Mouse (Mus musculus): ENCODE measurements around the gene Rims1. TPM values are rescaled to one million over a fixed set of nuclear protein-coding genes. Genes with fewer than 3 reads are reported as not detected.

Rims1 gene
- polyA plus RNA-seq (2014; fragmentation: Nextera tagmentation; extraction: Ambion mirVana) = 2.8 and 3.0 TPM in 2 replicates

GRCm38 (mm10) chr1:22805726-22806625 lies at the start of gene Rims1:
Rims1 (minus strand) TSS chr1:22805994.
- Histone ChIP-seq H3K9me3 (ENCODE audit: control insufficient read depth, low read length) (no peaks in the 10 kb centered on the region), H3K4me1 (ENCODE audit: control insufficient read depth, insufficient read depth, low read length) (0 out of 2 replicates have a peak, but pooled peaks cover 4% of the 10 kb centered on the region), H3K4me3 (ENCODE audit: low read depth, low read length) (peak within 1 kb of the TSS; percentile 66), H3K36me3 (ENCODE audit: control insufficient read depth, insufficient read depth, low read length) (no peaks in the 10 kb centered on the region), H3K27ac (ENCODE audit: low read depth, low read length) (0 out of 2 replicates have a peak within 1 kb of the TSS, but pooled peaks have one; percentile 39), H3K27me3 (ENCODE audit: control insufficient read depth, insufficient read depth, low read length) (peaks cover 4% of the 10 kb centered on the region), H3K9ac (ENCODE audit: low read length) (peak within 1 kb of the TSS; percentile 86), H3K4me2 (ENCODE audit: low read depth) (peak within 1 kb of the TSS; percentile 82)
- ATAC-seq (ENCODE audit: insufficient read depth, low FRiP score, low TSS enrichment) = peak; percentile 91
- under 1% methylated on average over 36 of the region's 76 CpGs for WGBS
- peak; percentile 71 for DNase-seq (ENCODE audit: low spot score)

GRCm38 (mm10) chr1:22806626-22807096 lies 867 bp upstream of the Rims1 start:
- H3K27ac ChIP-seq (ENCODE audit: low read depth, low read length) = no peak overlapping the region
- H3K4me3 ChIP-seq (ENCODE audit: low read depth, low read length) = peak overlapping the region; percentile 66
- 0 out of 2 replicates have a peak, but pooled peaks cover 4% of the 10 kb centered on the region for H3K4me1 ChIP-seq (ENCODE audit: control insufficient read depth, insufficient read depth, low read length)
- peaks cover 4% of the 10 kb centered on the region for H3K27me3 ChIP-seq (ENCODE audit: control insufficient read depth, insufficient read depth, low read length)
- peak overlapping the region; percentile 82 for H3K4me2 ChIP-seq (ENCODE audit: low read depth)
- DNase-seq (ENCODE audit: low spot score) = no peak
- H3K9me3 ChIP-seq (ENCODE audit: control insufficient read depth, low read length) = no peaks in the 10 kb centered on the region
- no peaks in the 10 kb centered on the region for H3K36me3 ChIP-seq (ENCODE audit: control insufficient read depth, insufficient read depth, low read length)
- 26% methylated on average over 8 of the region's 8 CpGs for WGBS
- ATAC-seq (ENCODE audit: insufficient read depth, low FRiP score, low TSS enrichment) = 0 out of 2 replicates have a peak, but pooled peaks have one; percentile 0
- no peak overlapping the region; the same call in 1 of the 2 replicates for H3K9ac ChIP-seq (ENCODE audit: low read length)

GRCm38 (mm10) chr1:22805025-22805725 lies 619 bp downstream of the Rims1 start:
- 0 out of 2 replicates have a peak, but pooled peaks cover 4% of the 10 kb centered on the region for H3K4me1 ChIP-seq (ENCODE audit: control insufficient read depth, insufficient read depth, low read length)
- H3K9me3 ChIP-seq (ENCODE audit: control insufficient read depth, low read length) = no peaks in the 10 kb centered on the region
- 0 out of 2 replicates have a peak overlapping the region, but pooled peaks have one; percentile 39 for H3K27ac ChIP-seq (ENCODE audit: low read depth, low read length)
- peak overlapping the region; percentile 66 for H3K4me3 ChIP-seq (ENCODE audit: low read depth, low read length)
- ATAC-seq (ENCODE audit: insufficient read depth, low FRiP score, low TSS enrichment) = peak; percentile 61
- peak overlapping the region; percentile 86 for H3K9ac ChIP-seq (ENCODE audit: low read length)
- no peak for DNase-seq (ENCODE audit: low spot score)
- peak overlapping the region; percentile 82 for H3K4me2 ChIP-seq (ENCODE audit: low read depth)
- H3K36me3 ChIP-seq (ENCODE audit: control insufficient read depth, insufficient read depth, low read length) = no peaks in the 10 kb centered on the region
- H3K27me3 ChIP-seq (ENCODE audit: control insufficient read depth, insufficient read depth, low read length) = peaks cover 4% of the 10 kb centered on the region
- 15% methylated on average over 12 of the region's 15 CpGs for WGBS

GRCm38 (mm10) chr1:22804148-22804885 lies 1.5 kb downstream of the Rims1 start:
- Histone ChIP-seq H3K27me3 (ENCODE audit: control insufficient read depth, insufficient read depth, low read length) (peaks cover 4% of the 10 kb centered on the region), H3K27ac (ENCODE audit: low read depth, low read length) (no peak overlapping the region), H3K36me3 (ENCODE audit: control insufficient read depth, insufficient read depth, low read length) (no peaks in the 10 kb centered on the region), H3K9ac (ENCODE audit: low read length) (no peak overlapping the region), H3K4me1 (ENCODE audit: control insufficient read depth, insufficient read depth, low read length) (0 out of 2 replicates have a peak, but pooled peaks cover 4% of the 10 kb centered on the region), H3K4me2 (ENCODE audit: low read depth) (no peak overlapping the region; the same call in 1 of the 2 replicates), H3K4me3 (ENCODE audit: low read depth, low read length) (no peak overlapping the region), H3K9me3 (ENCODE audit: control insufficient read depth, low read length) (no peaks in the 10 kb centered on the region)
- DNase-seq (ENCODE audit: low spot score) = no peak
- WGBS = 78% methylated on average over 4 of the region's 4 CpGs
- ATAC-seq (ENCODE audit: insufficient read depth, low FRiP score, low TSS enrichment) = no peak

GRCm38 (mm10) chr1:22803471-22803870 lies 2.3 kb downstream of the Rims1 start:
- Histone ChIP-seq H3K4me3 (ENCODE audit: low read depth, low read length) (no peak overlapping the region), H3K4me2 (ENCODE audit: low read depth) (no peak overlapping the region), H3K27ac (ENCODE audit: low read depth, low read length) (no peak overlapping the region), H3K36me3 (ENCODE audit: control insufficient read depth, insufficient read depth, low read length) (no peaks in the 10 kb centered on the region), H3K4me1 (ENCODE audit: control insufficient read depth, insufficient read depth, low read length) (0 out of 2 replicates have a peak, but pooled peaks cover 4% of the 10 kb centered on the region), H3K27me3 (ENCODE audit: control insufficient read depth, insufficient read depth, low read length) (peaks cover 4% of the 10 kb centered on the region), H3K9me3 (ENCODE audit: control insufficient read depth, low read length) (no peaks in the 10 kb centered on the region), H3K9ac (ENCODE audit: low read length) (no peak overlapping the region)
- no peak for ATAC-seq (ENCODE audit: insufficient read depth, low FRiP score, low TSS enrichment)
- WGBS = 73% methylated on average over 2 of the region's 2 CpGs
- DNase-seq (ENCODE audit: low spot score) = no peak

- Histone ChIP-seq H3K4me3 (ENCODE audit: low read depth, low read length) (no peak overlapping the region), H3K4me2 (ENCODE audit: low read depth) (no peak overlapping the region), H3K36me3 (ENCODE audit: control insufficient read depth, insufficient read depth, low read length) (no peaks in the 10 kb centered on the region), H3K9me3 (ENCODE audit: control insufficient read depth, low read length) (no peaks in the 10 kb centered on the region), H3K27me3 (ENCODE audit: control insufficient read depth, insufficient read depth, low read length) (no peaks in the 10 kb centered on the region), H3K4me1 (ENCODE audit: control insufficient read depth, insufficient read depth, low read length) (0 out of 2 replicates have a peak, but pooled peaks cover 3% of the 10 kb centered on the region), H3K9ac (ENCODE audit: low read length) (no peak overlapping the region), H3K27ac (ENCODE audit: low read depth, low read length) (no peak overlapping the region)
- DNase-seq (ENCODE audit: low spot score) (no peak), ATAC-seq (ENCODE audit: insufficient read depth, low FRiP score, low TSS enrichment) (no peak)
- 84% methylated on average over 5 of the region's 5 CpGs for WGBS
Measured at GRCm38 (mm10) chr1:22800276-22800675, 5.5 kb downstream of the Rims1 start.

GRCm38 (mm10) chr1:22797091-22797490 lies 8.7 kb downstream of the Rims1 start:
- H3K9me3 ChIP-seq (ENCODE audit: control insufficient read depth, low read length) = no peaks in the 10 kb centered on the region
- no peak for ATAC-seq (ENCODE audit: insufficient read depth, low FRiP score, low TSS enrichment)
- WGBS = 75% methylated on average over 5 of the region's 5 CpGs

GRCm38 (mm10) chr1:22789391-22789909 lies 16.3 kb downstream of the Rims1 start:
- Histone ChIP-seq H3K4me1 (ENCODE audit: control insufficient read depth, insufficient read depth, low read length) (no peaks in the 10 kb centered on the region), H3K9ac (ENCODE audit: low read length) (no peak overlapping the region), H3K27me3 (ENCODE audit: control insufficient read depth, insufficient read depth, low read length) (no peaks in the 10 kb centered on the region), H3K4me2 (ENCODE audit: low read depth) (no peak overlapping the region), H3K36me3 (ENCODE audit: control insufficient read depth, insufficient read depth, low read length) (no peaks in the 10 kb centered on the region), H3K9me3 (ENCODE audit: control insufficient read depth, low read length) (no peaks in the 10 kb centered on the region), H3K4me3 (ENCODE audit: low read depth, low read length) (no peak overlapping the region), H3K27ac (ENCODE audit: low read depth, low read length) (no peak overlapping the region)
- no peak for ATAC-seq (ENCODE audit: insufficient read depth, low FRiP score, low TSS enrichment)
- 50% methylated on average over 7 of the region's 7 CpGs for WGBS
- no peak for DNase-seq (ENCODE audit: low spot score)

More at GRCm38 (mm10) chr1:22797091-22797490, 8.7 kb downstream of the Rims1 start:
- no peak overlapping the region for H3K4me2 ChIP-seq (ENCODE audit: low read depth)
- no peak overlapping the region for H3K9ac ChIP-seq (ENCODE audit: low read length)
- H3K4me3 ChIP-seq (ENCODE audit: low read depth, low read length) = no peak overlapping the region
- no peak for DNase-seq (ENCODE audit: low spot score)
- no peaks in the 10 kb centered on the region for H3K4me1 ChIP-seq (ENCODE audit: control insufficient read depth, insufficient read depth, low read length)
- no peaks in the 10 kb centered on the region for H3K36me3 ChIP-seq (ENCODE audit: control insufficient read depth, insufficient read depth, low read length)
- H3K27ac ChIP-seq (ENCODE audit: low read depth, low read length) = no peak overlapping the region
- H3K27me3 ChIP-seq (ENCODE audit: control insufficient read depth, insufficient read depth, low read length) = no peaks in the 10 kb centered on the region
